Mouse (Mus musculus) common myeloid progenitor, adult 5-6 weeks (primary cell): Measurements from ENCODE around the gene Fgfr2. TPM values are rescaled to one million over a fixed set of nuclear protein-coding genes. Genes with fewer than 3 reads are reported as not detected.

Source experiments
- ATAC-seq: replicated peaks from 2 replicates; pipeline ENCODE4 v1.8.0; 2016; ENCODE audit warnings: low read depth, mild to moderate bottlenecking, moderate TSS enrichment, inconsistent platforms; ENCODE audit not compliant: poor library complexity, severe bottlenecking
- total RNA-seq: library from RNA; stranded (forward); fragments of 200-1000, 187-1606 nt; gene quantifications from 2 replicates; pipeline ENCODE4 v1.2.3, GENCODE M21; 2017

Gene Fgfr2
- total RNA-seq, 1 experiment from 2014 or later: not detected

- peak; percentile 89 for ATAC-seq
Measured at GRCm38 (mm10) chr7:131881876-131882615, 1241.1 kb downstream of the Fgfr2 start.

GRCm38 (mm10) chr7:131880150-131880549 is 1243.0 kb downstream of the Fgfr2 start:
- no peak for ATAC-seq

GRCm38 (mm10) chr7:131878846-131879245 is 1244.3 kb downstream of the Fgfr2 start:
- ATAC-seq: no peak

GRCm38 (mm10) chr7:131861157-131861556 is 1262.0 kb downstream of the Fgfr2 start:
- no peak for ATAC-seq

GRCm38 (mm10) chr7:131855641-131856040 is 1267.5 kb downstream of the Fgfr2 start:
- no peak for ATAC-seq

GRCm38 (mm10) chr7:131850579-131850978 is 1272.6 kb downstream of the Fgfr2 start:
- no peak for ATAC-seq

- ATAC-seq: no peak
Measured at GRCm38 (mm10) chr7:131846066-131846905, 1276.9 kb downstream of the Fgfr2 start.

GRCm38 (mm10) chr7:131830261-131830660 is 1292.9 kb downstream of the Fgfr2 start:
- ATAC-seq: no peak

- ATAC-seq: no peak
Measured at GRCm38 (mm10) chr7:131826811-131827210, 1296.3 kb downstream of the Fgfr2 start.

GRCm38 (mm10) chr7:131817976-131818375 is 1305.2 kb downstream of the Fgfr2 start:
- ATAC-seq: no peak

- no peak for ATAC-seq
Measured at GRCm38 (mm10) chr7:131816641-131817040, 1306.5 kb downstream of the Fgfr2 start.

GRCm38 (mm10) chr7:131812116-131812515 is 1311.0 kb downstream of the Fgfr2 start:
- ATAC-seq: no peak

GRCm38 (mm10) chr7:131810916-131811315 is 1312.2 kb downstream of the Fgfr2 start:
- no peak for ATAC-seq

- no peak for ATAC-seq
Measured at GRCm38 (mm10) chr7:131809584-131810181, 1313.5 kb downstream of the Fgfr2 start.

- no peak for ATAC-seq
Measured at GRCm38 (mm10) chr7:131807257-131807656, 1315.9 kb downstream of the Fgfr2 start.

GRCm38 (mm10) chr7:131805525-131806202 is 1317.5 kb downstream of the Fgfr2 start:
- no peak for ATAC-seq

- 0 out of 2 replicates have a peak, but pooled peaks have one; percentile 52 for ATAC-seq
Measured at GRCm38 (mm10) chr7:131800416-131801045, 1322.6 kb downstream of the Fgfr2 start.

GRCm38 (mm10) chr7:131797161-131797560 is 1326.0 kb downstream of the Fgfr2 start:
- no peak for ATAC-seq

GRCm38 (mm10) chr7:131788595-131789206 is 1334.4 kb downstream of the Fgfr2 start:
- no peak for ATAC-seq
